Mouse (Mus musculus): Measurements from ENCODE around the gene Cyp11a1. TPM values are rescaled to one million over a fixed set of nuclear protein-coding genes. Genes with fewer than 3 reads are reported as not detected.

Gene Cyp11a1
- polyA plus RNA-seq, 1 experiment from 2014 or later = 0.64 TPM

- Histone ChIP-seq H3K4me3 (replicated peaks; ENCODE audit: low read depth, low read length) (no peak overlapping the region), H3K27me3 (ENCODE audit: insufficient read depth, low read length) (no peaks in the 10 kb centered on the region), H3K9ac (ENCODE audit: low read depth, low read length) (no peak overlapping the region), H3K36me3 (ENCODE audit: insufficient read depth, low read length) (no peaks in the 10 kb centered on the region), H3K4me1 (replicated peaks; ENCODE audit: insufficient read depth, low read length) (0 out of 2 replicates have a peak, but pooled peaks cover 2% of the 10 kb centered on the region), H3K27ac (no peak overlapping the region), H3K4me2 (ENCODE audit: low read length) (no peak overlapping the region), H3K9me3 (replicated peaks; ENCODE audit: low read length) (no peaks in the 10 kb centered on the region)
- ATAC-seq (replicated peaks; ENCODE audit: low FRiP score, low read depth) (no peak), DNase-seq (ENCODE audit: low spot score) (no peak)
- 24% methylated on average over 10 of the region's 10 CpGs for WGBS
- TF ChIP-seq CTCF (IDR thresholded peaks at IDR 0.05; ENCODE audit: low read depth) = no peak
Observed at GRCm38 (mm10) chr9:58044828-58045227, 38.6 kb downstream of the Cyp11a1 start.

DNA sequence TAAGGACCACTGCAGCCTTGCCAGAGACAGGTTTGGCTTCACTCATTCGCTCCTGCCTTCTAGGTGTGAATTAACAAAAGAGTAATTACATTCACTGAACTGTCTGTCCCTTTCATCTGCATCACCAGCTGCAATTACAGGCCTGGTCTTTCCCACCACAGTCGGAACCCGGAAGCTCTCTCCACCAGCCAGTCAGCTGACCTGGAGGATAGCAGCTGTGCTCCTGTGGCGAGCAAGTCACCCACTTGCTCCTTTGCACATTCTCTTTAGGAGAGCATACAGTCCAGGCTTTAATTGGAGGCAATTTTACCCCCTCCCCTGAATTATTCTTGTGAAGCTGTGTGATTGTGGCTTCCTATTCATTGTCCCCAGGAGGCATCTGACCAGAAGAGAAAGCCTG, 39.4 kb downstream of the Cyp11a1 start:
- H3K4me1 ChIP-seq (replicated peaks; ENCODE audit: insufficient read depth, low read length) = 0 out of 2 replicates have a peak, but pooled peaks cover 2% of the 10 kb centered on the region
- H3K4me2 ChIP-seq (ENCODE audit: low read length) = no peak overlapping the region
- H3K9me3 ChIP-seq (replicated peaks; ENCODE audit: low read length) = no peaks in the 10 kb centered on the region
- no peaks in the 10 kb centered on the region for H3K27me3 ChIP-seq (ENCODE audit: insufficient read depth, low read length)
- ATAC-seq (replicated peaks; ENCODE audit: low FRiP score, low read depth) (no peak), DNase-seq (ENCODE audit: low spot score) (no peak)
- H3K36me3 ChIP-seq (ENCODE audit: insufficient read depth, low read length) = no peaks in the 10 kb centered on the region
- H3K27ac ChIP-seq = no peak overlapping the region
- WGBS = 33% methylated on average over 4 of the region's 4 CpGs
- no peak overlapping the region for H3K9ac ChIP-seq (ENCODE audit: low read depth, low read length)
- no peak overlapping the region for H3K4me3 ChIP-seq (replicated peaks; ENCODE audit: low read depth, low read length)
- TF ChIP-seq CTCF (IDR thresholded peaks at IDR 0.05; ENCODE audit: low read depth) = no peak

DNA sequence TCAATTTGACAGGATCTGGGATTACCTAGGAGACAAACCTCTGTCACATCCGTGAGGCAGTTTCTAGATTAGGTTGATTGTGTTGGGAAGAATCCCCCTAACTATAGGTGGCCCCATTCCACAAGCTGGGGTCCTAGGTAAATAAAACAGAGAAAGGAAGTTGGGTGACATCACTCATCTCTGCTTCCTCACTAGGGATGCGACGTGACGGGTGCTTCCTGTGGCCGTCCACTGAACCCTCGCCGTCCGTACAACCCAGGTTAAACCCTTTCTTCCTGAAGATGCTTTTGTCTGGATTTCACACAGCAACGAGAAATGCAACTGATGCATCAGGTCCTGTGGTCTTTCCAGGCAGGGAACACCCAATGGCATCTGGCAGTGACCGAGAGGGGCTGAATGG, 40.9 kb downstream of the Cyp11a1 start:
- DNase-seq (ENCODE audit: low spot score) = peak; percentile 29
- no peaks in the 10 kb centered on the region for H3K27me3 ChIP-seq (ENCODE audit: insufficient read depth, low read length)
- H3K4me1 ChIP-seq (replicated peaks; ENCODE audit: insufficient read depth, low read length) = 0 out of 2 replicates have a peak, but pooled peaks cover 2% of the 10 kb centered on the region
- no peak overlapping the region for H3K4me3 ChIP-seq (replicated peaks; ENCODE audit: low read depth, low read length)
- H3K27ac ChIP-seq = no peak overlapping the region
- H3K36me3 ChIP-seq (ENCODE audit: insufficient read depth, low read length) = no peaks in the 10 kb centered on the region
- H3K9ac ChIP-seq (ENCODE audit: low read depth, low read length) = no peak overlapping the region
- H3K4me2 ChIP-seq (ENCODE audit: low read length) = no peak overlapping the region
- no peaks in the 10 kb centered on the region for H3K9me3 ChIP-seq (replicated peaks; ENCODE audit: low read length)
- TF ChIP-seq CTCF (IDR thresholded peaks at IDR 0.05; ENCODE audit: low read depth) = no peak
- 61% methylated on average over 10 of the region's 10 CpGs for WGBS
- no peak for ATAC-seq (replicated peaks; ENCODE audit: low FRiP score, low read depth)

- H3K4me3 ChIP-seq (replicated peaks; ENCODE audit: low read depth, low read length) = no peak overlapping the region
- no peak overlapping the region for H3K27ac ChIP-seq
- H3K4me1 ChIP-seq (replicated peaks; ENCODE audit: insufficient read depth, low read length) = no peaks in the 10 kb centered on the region
- WGBS = 17% methylated on average over 6 of the region's 6 CpGs
- ATAC-seq (replicated peaks; ENCODE audit: low FRiP score, low read depth) = no peak
- H3K9me3 ChIP-seq (replicated peaks; ENCODE audit: low read length) = no peaks in the 10 kb centered on the region
- no peaks in the 10 kb centered on the region for H3K36me3 ChIP-seq (ENCODE audit: insufficient read depth, low read length)
- no peak overlapping the region for H3K9ac ChIP-seq (ENCODE audit: low read depth, low read length)
- H3K27me3 ChIP-seq (ENCODE audit: insufficient read depth, low read length) = no peaks in the 10 kb centered on the region
- TF ChIP-seq CTCF (IDR thresholded peaks at IDR 0.05; ENCODE audit: low read depth) = no peak
- no peak for DNase-seq (ENCODE audit: low spot score)
- H3K4me2 ChIP-seq (ENCODE audit: low read length) = no peak overlapping the region
Observed at GRCm38 (mm10) chr9:58048621-58049020, 42.4 kb downstream of the Cyp11a1 start.

GRCm38 (mm10) chr9:58049186-58049585, 43.0 kb downstream of the Cyp11a1 start:
- H3K27ac ChIP-seq = no peak overlapping the region
- no peak overlapping the region for H3K9ac ChIP-seq (ENCODE audit: low read depth, low read length)
- H3K4me2 ChIP-seq (ENCODE audit: low read length) = no peak overlapping the region
- no peaks in the 10 kb centered on the region for H3K4me1 ChIP-seq (replicated peaks; ENCODE audit: insufficient read depth, low read length)
- no peak for TF ChIP-seq CTCF (IDR thresholded peaks at IDR 0.05; ENCODE audit: low read depth)
- DNase-seq (ENCODE audit: low spot score) (no peak), ATAC-seq (replicated peaks; ENCODE audit: low FRiP score, low read depth) (no peak)
- no peaks in the 10 kb centered on the region for H3K36me3 ChIP-seq (ENCODE audit: insufficient read depth, low read length)
- H3K4me3 ChIP-seq (replicated peaks; ENCODE audit: low read depth, low read length) = no peak overlapping the region
- 69% methylated on average over 6 of the region's 6 CpGs for WGBS
- no peaks in the 10 kb centered on the region for H3K27me3 ChIP-seq (ENCODE audit: insufficient read depth, low read length)
- no peaks in the 10 kb centered on the region for H3K9me3 ChIP-seq (replicated peaks; ENCODE audit: low read length)

GRCm38 (mm10) chr9:58049861-58050260, 43.6 kb downstream of the Cyp11a1 start:
- ATAC-seq (replicated peaks; ENCODE audit: low FRiP score, low read depth) = no peak

GRCm38 (mm10) chr9:58051937-58052336, 45.7 kb downstream of the Cyp11a1 start:
- H3K4me2 ChIP-seq (ENCODE audit: low read length) = no peak overlapping the region
- no peaks in the 10 kb centered on the region for H3K27me3 ChIP-seq (ENCODE audit: insufficient read depth, low read length)
- no peak overlapping the region for H3K4me3 ChIP-seq (replicated peaks; ENCODE audit: low read depth, low read length)
- ATAC-seq (replicated peaks; ENCODE audit: low FRiP score, low read depth) = no peak
- H3K27ac ChIP-seq = no peak overlapping the region
- 36% methylated on average over 5 of the region's 5 CpGs for WGBS
- H3K9ac ChIP-seq (ENCODE audit: low read depth, low read length) = no peak overlapping the region
- TF ChIP-seq CTCF (IDR thresholded peaks at IDR 0.05; ENCODE audit: low read depth) = peak; percentile 67
- no peaks in the 10 kb centered on the region for H3K36me3 ChIP-seq (ENCODE audit: insufficient read depth, low read length)
- H3K9me3 ChIP-seq (replicated peaks; ENCODE audit: low read length) = no peaks in the 10 kb centered on the region
- DNase-seq (ENCODE audit: low spot score) = peak; percentile 61
- H3K4me1 ChIP-seq (replicated peaks; ENCODE audit: insufficient read depth, low read length) = no peaks in the 10 kb centered on the region

More at GRCm38 (mm10) chr9:58049861-58050260, 43.6 kb downstream of the Cyp11a1 start:
- Histone ChIP-seq H3K27me3 (ENCODE audit: insufficient read depth, low read length) (no peaks in the 10 kb centered on the region), H3K9me3 (replicated peaks; ENCODE audit: low read length) (no peaks in the 10 kb centered on the region), H3K4me3 (replicated peaks; ENCODE audit: low read depth, low read length) (no peak overlapping the region), H3K9ac (ENCODE audit: low read depth, low read length) (no peak overlapping the region), H3K4me2 (ENCODE audit: low read length) (no peak overlapping the region), H3K27ac (no peak overlapping the region), H3K36me3 (ENCODE audit: insufficient read depth, low read length) (no peaks in the 10 kb centered on the region), H3K4me1 (replicated peaks; ENCODE audit: insufficient read depth, low read length) (no peaks in the 10 kb centered on the region)
- no peak for DNase-seq (ENCODE audit: low spot score)
- no peak for TF ChIP-seq CTCF (IDR thresholded peaks at IDR 0.05; ENCODE audit: low read depth)
- WGBS = 63% methylated on average over 7 of the region's 7 CpGs

Measured in kidney, postnatal 0 days (tissue).